ENCODE assay signal across 18 mouse cellular contexts in genomic region chr12:55557866-55558265, GRCm38 (mm10). TPM values are rescaled to one million over a fixed set of nuclear protein-coding genes. Genes with fewer than 3 reads are reported as not detected.
"Had no signal": no experiment of that assay in that cellular context is flagged by ENCODE, and none has a peak within 500 bp of the region (broad histone marks: within the 10 kb centered on the region; RNA-seq: fewer than 3 reads in every experiment).

No protein-coding gene starts in this region.

- DNase-seq: gastrocnemius, postnatal 14 days; heart, adult 2 months; heart, postnatal 14 days; heart, postnatal 4 days; kidney, adult 18-20 months; kidney, adult 8-10 months; kidney, postnatal 10 days; kidney, postnatal 25 days; kidney, postnatal 4 days; liver; liver, embryonic 13.5 days had no signal

RNA-seq across cellular contexts. Expression of gene Aldoart2, which starts 7.2 kb away (rescaled TPM):
- total RNA-seq: gastrocnemius, postnatal 4 days; granulocyte monocyte progenitor cell, adult 5-6 weeks; heart, adult 2 months; heart, postnatal 14 days; heart, postnatal 4 days; layer of hippocampus, adult 2 months; left cerebral cortex, adult 2 months; left cerebral cortex, postnatal 14 days had no signal

RNA-seq across cellular contexts. Expression of gene Insm2, which starts 41.4 kb away (rescaled TPM):
- total RNA-seq: gastrocnemius, adult 18-20 months; gastrocnemius, adult 8-10 months; gastrocnemius, postnatal 14 days; gastrocnemius, postnatal 4 days; granulocyte monocyte progenitor cell, adult 5-6 weeks; heart, adult 2 months; heart, postnatal 14 days; heart, postnatal 4 days had no signal
